Mouse (Mus musculus) right cerebral cortex, postnatal 25 days (tissue): ENCODE results near the gene Tcp10b.
"Not testable (repeated sequence)": the region's sequence is repeated elsewhere in the genome, so short reads cannot be mapped to it uniquely, and the experiment has no call there.

Experiments
- DNase-seq: peaks from one replicate; pipeline ENCODE4 v3.0.0; 2022

Tcp10b gene

DNA sequence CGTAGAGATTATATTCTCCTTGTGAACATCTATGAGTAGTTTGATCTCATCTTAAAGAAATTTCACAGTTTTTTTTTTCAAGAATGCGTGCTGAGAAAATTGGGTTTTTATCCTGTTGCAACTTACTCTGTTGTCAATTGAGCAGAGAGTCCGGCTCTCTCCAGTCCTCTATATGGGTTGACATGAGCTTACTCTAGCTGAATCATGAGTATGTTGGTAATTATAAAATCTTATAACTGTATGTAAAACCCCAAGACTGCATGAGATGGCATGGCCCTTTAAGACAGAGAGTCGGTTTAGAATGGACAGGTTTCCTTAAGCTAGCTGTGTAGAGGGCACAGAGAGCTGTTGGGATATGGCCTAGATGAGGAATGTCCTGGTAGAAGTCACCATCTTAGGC lies at the start of gene Tcp10b:
Gene Tcp10b, plus strand, starts transcription at position 301 of the 400 bp plus-strand sequence.
- not testable (repeated sequence) for DNase-seq

DNA sequence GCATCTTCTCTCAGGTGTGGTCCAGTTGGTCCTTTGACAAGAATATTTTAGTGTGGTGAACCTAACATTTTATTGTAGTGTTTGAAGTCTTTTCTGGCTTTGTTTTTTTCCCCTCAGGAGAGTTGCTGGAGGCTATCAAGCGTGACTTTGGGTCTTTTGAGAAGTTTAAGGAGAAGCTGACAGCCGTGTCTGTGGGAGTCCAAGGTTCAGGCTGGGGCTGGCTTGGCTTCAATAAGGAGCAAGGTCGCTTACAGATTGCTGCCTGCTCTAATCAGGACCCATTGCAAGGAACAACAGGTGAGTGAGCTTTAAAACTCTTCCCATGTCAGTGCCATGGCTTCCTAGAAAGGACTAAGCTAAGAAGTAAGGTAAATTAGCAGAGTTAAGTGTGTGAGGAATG lies 47.6 kb upstream of the Tcp10b start:
- DNase-seq: no peak

DNA sequence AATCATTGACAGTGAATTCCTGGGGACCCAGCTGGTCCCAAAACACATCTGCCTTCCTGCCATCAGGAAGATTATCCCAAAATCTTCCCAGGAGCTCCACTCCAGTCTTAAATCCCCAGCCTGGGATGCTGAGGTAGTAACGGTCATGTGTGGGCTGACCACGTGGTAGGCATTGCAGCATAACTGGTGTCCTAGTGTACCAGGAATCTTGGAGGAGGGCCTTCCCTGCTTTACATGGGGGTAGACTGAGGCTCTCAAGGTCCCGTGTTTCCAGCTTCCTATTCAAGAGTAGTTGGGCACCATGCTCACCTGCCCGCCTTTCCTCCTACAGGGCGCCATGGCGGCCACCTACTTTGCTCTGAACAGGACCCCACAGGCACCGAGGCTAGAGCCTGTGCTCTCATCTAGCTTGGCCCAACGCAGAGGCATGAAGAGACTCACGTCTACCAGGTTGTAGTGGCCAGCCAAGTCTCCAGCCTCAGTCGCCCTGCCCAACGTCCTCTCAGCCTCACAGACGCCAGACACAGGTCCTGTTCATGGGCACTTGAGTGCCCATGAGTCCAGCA lies 24.2 kb upstream of the Tcp10b start:
- not testable (repeated sequence) for DNase-seq

DNA sequence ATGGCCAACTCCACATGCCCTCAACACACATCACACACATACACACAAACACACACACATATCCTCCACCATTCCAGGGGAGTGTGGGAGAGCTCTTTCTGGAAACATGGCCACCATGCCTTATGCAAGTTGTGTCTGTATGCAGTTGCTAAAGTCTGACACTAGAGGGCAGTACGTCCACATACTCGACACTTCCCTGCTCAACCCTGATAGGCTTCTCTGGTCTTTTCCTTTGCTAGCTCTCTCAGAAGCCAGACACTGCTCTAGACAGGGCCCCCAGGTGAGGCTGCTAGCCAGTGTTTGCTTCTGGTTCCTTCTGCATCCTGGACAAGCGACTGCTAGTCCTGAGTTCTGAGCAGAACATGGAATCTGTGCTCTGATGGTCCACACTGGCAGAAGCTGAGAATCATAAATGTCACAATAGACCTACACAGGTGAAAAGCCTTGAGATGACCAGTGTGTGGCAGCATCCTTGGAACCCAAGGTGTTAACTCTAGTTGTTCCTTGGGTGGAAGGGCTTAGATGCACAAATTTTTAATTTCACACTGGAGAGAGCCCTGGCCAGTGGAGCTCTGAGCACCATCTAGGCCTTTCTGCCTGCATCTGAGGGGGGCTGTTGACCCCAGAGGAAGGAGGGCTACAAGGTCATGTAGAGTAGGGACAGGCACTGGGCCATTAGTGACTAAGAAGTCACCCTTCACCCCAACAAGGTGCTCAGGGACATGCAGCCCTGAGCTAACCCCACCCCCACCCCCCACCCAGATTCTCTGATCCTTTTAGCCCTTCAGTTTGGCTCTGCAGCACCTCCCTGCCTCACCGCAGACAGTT lies 16.8 kb upstream of the Tcp10b start:
- peak; percentile 48 for DNase-seq

- DNase-seq: not testable (repeated sequence)
Measured at GRCm38 (mm10) chr17:13052124-13052813, 8.6 kb upstream of the Tcp10b start, which contains the start of gene Gpr31b. Gene Gpr31b (minus strand): TSS chr17:13052296.

GRCm38 (mm10) chr17:13062882-13063281 lies 2.0 kb downstream of the Tcp10b start:
- DNase-seq: not testable (repeated sequence)

DNA sequence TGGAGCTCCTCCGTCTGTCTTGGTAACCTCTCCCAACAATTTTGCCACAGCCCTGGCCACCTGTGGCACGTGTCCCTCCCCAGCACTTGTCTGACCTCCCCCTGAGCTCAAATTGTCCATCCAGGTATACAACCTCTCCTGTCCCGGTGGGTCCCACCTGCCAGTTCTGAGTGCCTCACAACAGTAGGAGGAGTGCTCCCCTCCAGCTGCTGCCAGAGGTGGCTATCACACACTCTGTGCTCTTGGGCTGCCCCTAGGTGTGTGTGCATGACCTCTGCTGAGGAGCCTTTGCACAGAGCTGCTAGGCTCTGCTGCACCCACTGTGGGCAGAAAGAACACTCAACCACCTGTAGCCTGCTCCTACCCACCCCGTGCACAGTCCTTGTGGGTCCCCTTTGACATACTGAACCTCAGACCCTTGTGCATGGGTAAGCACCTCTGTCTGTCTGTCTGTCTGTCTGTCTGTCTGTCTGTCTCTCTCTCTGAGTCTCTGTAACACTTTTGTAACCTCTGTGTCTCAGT lies 7.0 kb downstream of the Tcp10b start:
- not testable (repeated sequence) for DNase-seq

DNA sequence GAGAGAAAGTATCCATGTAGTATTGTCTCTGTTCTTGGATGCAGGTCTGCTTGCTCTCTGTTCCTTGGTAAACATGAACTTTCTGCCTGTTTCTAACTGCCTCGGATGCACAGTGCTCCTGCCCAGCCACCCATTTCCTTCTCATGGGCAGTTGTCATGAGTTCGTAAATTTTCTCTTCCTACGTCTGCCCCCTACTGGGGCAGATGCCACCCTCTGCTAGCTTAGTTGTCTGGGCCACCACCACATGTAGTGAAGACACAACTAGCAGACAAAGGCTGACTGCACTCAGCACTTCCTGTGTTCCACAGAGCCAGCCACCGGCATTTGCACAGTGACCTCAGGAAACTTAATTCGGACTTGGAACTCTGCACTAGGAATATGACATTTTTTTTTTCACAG lies 8.3 kb downstream of the Tcp10b start:
- DNase-seq: not testable (repeated sequence)

GRCm38 (mm10) chr17:13091510-13091909 lies 30.6 kb downstream of the Tcp10b start:
- not testable (repeated sequence) for DNase-seq

GRCm38 (mm10) chr17:13092100-13092764 lies 31.3 kb downstream of the Tcp10b start:
- not testable (repeated sequence) for DNase-seq

DNA sequence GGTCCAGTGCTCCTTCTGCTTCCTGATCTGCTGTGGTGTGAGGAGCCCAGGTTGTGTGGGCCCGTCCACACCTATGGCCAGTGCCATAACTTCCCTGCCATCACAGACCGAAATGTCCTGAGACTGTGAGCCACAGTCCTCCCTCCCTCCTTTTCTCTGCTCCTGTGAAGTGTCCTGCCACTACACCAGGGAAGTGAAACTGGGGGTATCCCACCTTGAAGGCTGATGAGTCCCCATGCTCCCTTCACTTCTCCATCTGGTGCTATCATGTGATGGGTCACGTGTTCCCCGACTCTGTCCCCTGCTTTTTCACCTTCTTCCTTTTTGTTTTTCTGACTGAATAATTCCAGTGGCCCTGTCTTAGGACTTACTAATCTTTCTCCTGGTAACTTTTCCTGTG lies 32.1 kb downstream of the Tcp10b start:
- not testable (repeated sequence) for DNase-seq

DNA sequence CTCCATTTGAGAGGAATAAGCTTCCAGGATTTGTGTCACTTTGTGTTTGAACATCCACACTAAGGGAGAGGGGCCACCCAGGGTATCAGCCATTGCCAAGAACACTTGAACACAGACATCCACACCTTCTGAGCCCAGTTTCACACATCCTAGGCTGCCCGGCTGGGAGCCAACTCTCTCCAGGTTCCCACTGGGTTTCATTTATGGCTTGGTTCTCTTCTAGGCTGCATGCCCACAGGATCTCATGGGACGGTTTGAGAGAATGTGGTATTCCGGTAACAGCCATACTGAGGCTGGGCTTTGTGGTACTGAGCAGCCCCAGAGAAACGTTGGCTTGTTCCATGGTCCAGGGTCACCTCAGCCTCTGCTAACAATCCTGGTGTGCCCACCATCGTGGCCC lies 45.7 kb downstream of the Tcp10b start:
- not testable (repeated sequence) for DNase-seq

DNA sequence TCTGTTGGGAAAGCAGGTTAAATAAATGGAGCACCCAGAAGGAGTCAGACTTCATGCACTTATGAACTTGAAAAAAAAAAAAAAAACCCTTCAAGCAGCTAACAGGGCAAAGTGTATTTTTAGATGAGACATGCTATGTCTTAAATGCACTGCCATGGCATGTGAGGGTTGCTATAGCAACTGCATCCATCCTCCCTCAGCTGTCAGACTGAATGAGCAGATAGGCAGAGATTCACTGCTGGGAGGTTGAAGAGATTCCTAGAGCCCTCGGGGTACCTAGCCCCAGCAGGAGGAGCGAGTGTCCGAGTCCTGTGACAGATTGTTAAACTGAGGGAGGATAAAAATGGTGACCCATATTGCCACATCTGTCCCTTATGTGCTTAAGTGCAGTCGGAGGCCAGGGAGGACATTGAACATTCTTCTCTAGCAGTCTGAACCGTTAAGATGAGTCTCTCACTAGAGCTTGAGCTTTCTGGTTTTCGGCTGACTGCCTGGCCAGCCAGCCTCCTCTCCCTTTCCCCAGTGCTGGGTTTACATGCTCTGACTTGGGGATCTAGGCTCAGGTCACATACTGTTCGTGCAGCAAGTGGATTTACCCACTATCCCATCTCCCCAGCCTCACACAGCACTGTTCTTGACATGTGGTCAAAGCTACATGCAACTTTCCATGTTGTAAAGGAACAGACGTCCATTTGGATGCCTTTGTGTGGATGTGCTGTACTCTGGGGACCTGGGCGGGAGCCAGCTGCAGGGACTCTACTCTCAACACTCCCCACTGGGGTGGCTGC lies 51.8 kb downstream of the Tcp10b start:
- not testable (repeated sequence) for DNase-seq

GRCm38 (mm10) chr17:13123308-13124038 lies 62.6 kb downstream of the Tcp10b start:
- not testable (repeated sequence) for DNase-seq

DNA sequence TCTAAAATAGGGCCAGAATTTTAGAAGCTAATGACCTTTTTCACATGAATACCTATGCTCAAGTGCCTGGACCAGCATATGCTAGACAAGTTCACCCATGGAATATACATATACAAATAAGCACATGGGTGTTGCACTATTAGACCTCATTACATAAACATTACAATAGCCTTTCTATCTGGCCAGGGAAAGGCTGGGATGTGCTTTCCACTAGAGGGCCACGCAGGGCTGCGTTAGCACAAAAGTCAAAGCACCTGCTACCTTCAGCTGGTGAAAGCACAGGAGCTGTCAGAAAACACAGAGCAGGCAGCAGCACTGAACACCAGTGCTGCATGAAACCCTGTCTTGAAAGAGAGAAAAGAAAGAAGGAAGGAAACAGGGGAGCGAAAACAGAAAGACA lies 63.3 kb downstream of the Tcp10b start:
- not testable (repeated sequence) for DNase-seq

DNA sequence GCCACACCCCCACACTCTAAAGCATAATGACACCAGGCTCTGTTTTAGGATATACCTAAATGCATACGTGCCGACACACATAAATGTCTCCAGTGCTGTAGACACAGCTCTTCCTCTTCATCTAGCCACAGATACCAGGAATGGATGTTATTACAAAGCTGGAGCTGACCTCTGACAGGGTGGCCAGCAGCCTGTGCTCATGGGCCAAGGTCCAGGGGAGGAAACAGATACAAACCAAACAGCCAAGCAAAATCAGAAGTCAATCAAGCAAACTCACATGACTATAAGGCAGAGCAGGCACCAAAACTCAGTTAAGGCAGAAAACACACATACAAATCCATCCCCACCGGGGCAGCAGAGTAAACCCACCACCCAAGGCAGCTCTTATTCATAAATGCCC lies 68.4 kb downstream of the Tcp10b start:
- DNase-seq: not testable (repeated sequence)

DNA sequence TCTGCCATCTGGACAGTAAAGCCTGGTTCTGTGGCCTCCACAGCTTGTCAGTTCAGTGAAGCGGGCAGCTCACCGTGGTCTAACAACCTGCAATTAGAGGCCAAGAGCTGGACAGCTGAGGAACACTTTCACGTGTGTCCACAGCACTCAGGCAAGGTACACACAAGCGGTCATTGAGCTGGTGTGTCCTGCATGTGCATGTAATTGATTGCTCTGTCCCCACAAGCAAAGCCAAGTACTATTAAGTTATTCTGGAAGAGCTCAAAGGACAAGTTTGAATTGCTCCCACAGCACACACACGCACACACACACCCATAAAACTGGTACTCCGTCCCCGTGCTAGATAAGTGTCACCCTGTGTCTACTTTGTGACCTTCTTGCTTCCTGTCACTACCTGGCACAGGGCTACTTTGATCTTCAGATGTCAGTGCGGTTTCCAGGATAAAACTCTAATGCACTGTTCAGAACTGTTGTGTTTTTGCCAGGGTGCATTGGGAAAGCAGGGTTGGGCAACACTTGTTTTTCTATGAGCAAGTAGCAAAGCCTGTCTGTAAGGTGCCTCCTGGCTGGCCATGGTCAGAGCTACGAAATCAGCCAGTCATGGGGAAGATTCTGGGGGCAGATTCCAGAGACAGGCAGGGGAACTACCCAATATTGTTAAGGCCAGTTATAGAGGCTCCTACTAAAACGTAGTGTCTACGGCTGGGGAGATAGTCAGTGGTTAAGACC lies 69.0 kb downstream of the Tcp10b start:
- not testable (repeated sequence) for DNase-seq

DNA sequence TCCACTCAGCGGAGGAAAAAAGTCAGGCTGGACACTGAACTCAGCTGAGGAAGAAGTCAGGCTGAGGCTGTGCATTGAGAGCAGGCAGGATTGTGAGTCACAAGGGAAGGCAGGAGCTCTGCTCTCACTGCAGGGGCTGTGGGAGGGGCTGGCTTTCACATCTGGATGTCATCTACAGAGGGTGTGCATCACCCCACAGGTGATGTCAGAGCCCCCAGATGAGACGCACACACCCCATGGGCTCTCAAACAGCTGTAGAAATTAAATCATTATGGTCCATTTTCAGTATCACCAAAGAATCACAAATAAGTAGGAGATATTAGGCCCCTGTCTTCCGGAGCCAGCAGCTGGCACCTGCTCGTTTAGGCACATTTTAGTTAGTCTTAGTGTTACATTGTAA lies 70.8 kb downstream of the Tcp10b start, which contains the start of gene Unc93a:
Gene Unc93a, minus strand, starts transcription at position 101 of the 400 bp plus-strand sequence.
- DNase-seq: not testable (repeated sequence)
